Mouse (Mus musculus): Measurements from ENCODE around the gene Gm266.
"Not testable (repeated sequence)": the region's sequence is repeated elsewhere in the genome, so short reads cannot be mapped to it uniquely, and the experiment has no call there.

Gm266 gene

DNA sequence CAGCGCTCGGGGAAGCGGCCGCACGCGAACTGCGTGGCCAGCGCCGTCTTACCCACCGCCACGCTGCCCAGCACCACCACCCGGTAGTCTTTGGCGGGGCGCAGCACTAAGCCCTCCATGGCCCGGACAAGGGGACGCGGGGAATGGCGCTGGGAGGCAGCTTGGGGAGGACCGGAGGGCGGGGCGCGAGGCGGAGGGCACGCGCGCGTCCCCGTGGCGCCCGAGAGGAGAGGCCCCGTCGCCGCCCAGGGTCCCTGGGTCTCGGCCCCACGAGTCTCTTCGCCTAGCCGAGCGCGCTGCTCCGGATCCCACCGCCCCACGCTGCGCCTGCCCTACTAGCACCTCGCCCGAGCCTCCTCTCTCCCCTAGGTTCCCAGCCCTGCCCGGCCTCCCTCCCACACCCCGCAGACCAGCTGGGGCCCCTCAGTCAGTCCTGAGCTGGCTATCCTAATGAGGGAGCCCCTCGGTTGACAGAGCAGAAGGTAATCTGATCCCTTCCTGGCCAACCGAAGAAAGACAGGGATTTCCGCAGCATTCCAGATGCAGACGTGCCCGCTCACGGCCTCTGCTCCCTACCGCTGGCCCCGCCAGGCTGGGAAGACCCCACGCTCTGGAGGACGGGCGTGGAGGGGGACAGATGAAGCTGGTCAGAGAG is at the start of gene Gm266:
TSS of gene Gm266 (minus strand) at position 172 of the 655 bp plus-strand sequence.
- DNase-seq (ENCODE audit: extremely low spot score), result peak; percentile 83

- no peak for DNase-seq (ENCODE audit: extremely low spot score)
Observed at GRCm38 (mm10) chr12:111535281-111535680, 49.7 kb upstream of the Gm266 start.

DNA sequence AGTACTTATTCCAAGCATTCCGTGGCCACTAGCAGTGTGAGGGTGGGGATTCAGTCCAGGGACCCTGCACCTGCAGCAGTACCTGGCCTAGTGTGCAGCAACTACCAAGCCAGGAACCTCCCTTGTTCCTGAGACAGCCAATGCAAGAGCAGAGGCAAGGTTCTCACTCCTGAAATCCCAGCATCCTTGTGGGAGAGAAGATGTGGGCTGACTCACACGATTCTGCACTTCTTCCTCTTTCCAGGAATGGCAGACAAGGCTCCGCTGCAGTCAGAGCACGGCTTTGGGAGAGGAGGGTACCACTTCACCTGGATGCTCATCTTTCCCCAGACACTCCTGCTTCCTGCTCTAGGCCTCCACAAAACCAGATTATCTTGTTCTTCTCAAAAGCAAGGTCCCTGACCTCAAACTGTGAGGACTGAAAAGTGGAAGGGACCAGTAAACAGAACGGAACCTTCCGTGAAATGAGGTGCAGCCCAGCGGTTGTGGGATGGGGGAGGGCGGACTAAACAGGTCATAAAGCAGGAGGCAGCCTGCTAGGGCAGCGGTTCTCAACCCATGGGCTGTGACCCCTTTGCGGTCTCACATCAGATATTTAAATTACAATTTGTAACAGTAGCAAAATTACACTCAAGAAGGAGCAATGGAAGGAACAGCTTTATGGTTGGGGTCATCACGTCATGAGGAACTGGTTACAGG is 47.6 kb upstream of the Gm266 start:
- no peak for DNase-seq (ENCODE audit: extremely low spot score)

DNA sequence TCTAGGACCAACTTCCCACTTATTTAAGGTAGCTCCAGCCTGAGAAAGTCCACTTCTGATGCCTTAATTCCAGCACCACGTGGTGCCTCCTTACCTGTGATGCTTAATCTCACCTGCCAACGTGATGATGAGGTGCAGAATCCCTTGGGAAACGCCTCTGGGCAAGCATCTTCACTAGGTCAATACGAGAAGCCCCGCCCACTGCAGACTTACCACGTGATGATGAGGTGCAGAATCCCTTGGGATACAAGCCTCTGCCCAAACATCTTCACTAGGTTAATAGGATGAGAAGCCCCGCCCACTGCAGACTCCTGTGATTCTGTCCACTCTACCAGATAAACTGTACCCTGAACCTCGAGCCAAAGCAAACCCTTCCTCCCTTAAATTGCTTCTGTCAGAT is 43.6 kb upstream of the Gm266 start:
- DNase-seq (ENCODE audit: extremely low spot score), result no peak

- DNase-seq (ENCODE audit: extremely low spot score), result no peak
Observed at GRCm38 (mm10) chr12:111527643-111528281, 42.1 kb upstream of the Gm266 start.

- no peak for DNase-seq (ENCODE audit: extremely low spot score)
Observed at GRCm38 (mm10) chr12:111524883-111525282, 39.3 kb upstream of the Gm266 start.

GRCm38 (mm10) chr12:111524469-111524868 is 38.8 kb upstream of the Gm266 start:
- DNase-seq (ENCODE audit: extremely low spot score), result no peak

GRCm38 (mm10) chr12:111520994-111521393 is 35.4 kb upstream of the Gm266 start:
- no peak for DNase-seq (ENCODE audit: extremely low spot score)

GRCm38 (mm10) chr12:111519821-111520220 is 34.2 kb upstream of the Gm266 start:
- DNase-seq (ENCODE audit: extremely low spot score), result no peak

GRCm38 (mm10) chr12:111518391-111518790 is 32.8 kb upstream of the Gm266 start:
- no peak for DNase-seq (ENCODE audit: extremely low spot score)

DNA sequence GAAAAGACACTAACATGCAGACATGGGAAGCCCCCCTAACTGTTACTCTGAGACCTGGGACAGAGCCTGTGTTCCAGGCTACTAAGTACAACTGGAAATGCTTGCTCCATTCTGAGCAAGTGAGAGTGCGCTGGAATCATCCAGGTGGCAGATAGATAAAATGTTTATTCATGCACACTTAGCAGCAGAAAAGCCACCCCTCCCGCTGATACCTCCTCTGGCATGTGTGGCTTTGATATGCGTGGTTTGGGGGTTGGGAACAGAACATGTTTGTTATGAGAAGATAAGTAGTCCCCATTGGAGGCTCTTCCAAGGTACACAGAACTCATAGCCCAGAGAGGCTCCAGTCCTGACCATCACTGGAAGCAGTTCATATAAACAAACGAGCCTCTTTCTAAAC is 32.3 kb upstream of the Gm266 start:
- no peak for DNase-seq (ENCODE audit: extremely low spot score)

DNA sequence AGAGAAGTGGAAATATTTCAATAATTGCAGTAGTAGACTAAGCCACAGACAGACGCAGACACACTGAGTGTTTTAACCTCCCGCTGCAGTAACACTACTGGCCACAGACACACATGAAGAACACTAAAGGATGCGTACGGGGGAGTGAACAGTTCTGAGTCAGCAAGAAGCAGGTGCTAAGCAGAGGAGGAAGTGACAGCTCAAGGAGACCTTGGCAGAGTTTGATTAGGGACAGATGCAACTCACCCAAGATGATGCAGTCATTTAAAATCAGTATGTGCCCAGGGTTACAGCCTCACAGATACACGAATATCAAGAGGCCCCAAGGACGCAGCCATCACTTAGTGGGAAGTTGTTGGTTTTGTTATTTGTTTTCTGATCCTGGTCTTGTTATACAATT is 31.2 kb upstream of the Gm266 start:
- no peak for DNase-seq (ENCODE audit: extremely low spot score)

DNA sequence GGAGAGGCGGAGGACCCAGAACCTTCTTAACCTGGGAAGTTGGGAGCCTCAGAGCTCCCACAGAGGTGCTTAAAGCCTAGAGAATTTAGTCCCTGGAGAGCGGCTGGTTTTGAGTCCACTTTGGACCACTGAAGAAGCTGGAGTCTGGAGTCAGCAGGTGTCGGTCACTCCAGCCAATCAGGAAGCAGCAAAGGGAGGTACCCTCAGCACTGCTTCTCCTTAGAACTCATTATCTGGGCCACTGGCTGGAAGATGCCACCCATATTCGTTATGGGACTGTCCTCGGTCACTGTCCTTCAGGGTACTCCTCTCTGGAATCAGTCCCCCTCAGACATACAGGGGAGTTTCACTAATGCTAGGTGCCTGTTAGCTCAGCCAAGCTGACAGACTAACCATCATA is 30.3 kb upstream of the Gm266 start:
- no peak for DNase-seq (ENCODE audit: extremely low spot score)

DNA sequence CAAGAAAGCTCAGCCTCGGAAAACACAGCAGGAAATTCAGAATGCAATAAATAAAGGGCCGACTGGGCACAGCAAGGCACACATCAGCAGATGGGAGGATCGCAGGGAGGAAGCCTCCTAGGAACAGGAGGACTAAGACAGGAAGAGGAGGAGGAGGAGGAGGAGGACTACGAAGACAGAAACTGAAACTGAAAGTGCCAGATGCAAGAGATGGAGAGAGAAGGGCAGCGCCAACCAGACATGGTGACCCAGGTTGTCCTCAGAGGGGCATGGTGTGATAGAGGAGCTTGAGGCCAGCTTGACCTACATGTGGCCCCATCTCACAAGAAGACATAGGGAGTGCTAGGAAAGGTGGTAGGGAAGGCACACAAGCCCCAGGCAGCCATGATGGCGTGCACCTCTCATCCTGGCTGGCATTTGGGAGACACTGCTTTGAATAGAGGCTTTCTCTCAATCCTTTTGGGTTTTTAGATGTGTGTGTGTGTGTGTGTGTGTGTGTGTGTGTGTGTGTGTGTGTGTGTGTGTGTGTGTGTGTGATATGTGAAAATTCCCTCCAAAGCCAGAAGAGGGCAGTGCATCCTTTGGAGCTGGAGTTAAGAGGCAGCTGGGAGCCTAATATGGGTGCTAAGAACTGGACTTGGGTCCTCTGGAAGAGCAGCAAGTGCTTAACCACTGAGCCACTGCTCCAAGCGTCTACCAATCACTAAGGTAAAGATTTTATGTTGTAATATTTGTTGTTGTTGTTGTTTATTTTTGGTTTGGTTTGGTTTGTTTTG is 29.4 kb upstream of the Gm266 start:
- DNase-seq (ENCODE audit: extremely low spot score), result no peak

DNA sequence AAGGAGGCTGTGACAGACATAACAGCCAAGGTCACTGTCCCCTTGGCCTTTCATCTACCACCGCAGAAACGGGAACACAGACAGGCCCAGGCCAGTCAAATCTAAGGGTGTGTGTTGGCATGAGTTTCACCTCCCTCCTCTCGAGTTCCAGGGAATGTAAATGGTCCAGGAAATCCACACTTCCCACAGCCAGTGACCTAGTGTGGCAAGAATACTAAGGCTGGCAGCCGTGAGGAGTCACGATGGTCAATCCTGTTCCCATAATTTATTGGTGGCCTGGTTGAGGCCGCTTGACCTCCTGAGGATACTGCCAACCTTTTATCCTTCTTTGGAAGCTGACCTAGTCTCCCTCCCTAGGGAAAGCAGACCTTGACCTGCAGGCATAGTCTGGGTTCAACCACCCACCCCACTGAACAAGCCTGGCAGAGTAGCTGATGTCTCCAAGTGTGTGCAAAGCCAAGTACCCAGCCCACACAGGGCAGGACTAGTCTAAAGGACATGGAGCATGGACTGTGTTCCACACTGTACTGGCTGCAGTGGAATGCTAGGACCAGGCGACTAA is 28.7 kb upstream of the Gm266 start:
- DNase-seq (ENCODE audit: extremely low spot score), result no peak

- DNase-seq (ENCODE audit: extremely low spot score), result no peak
Observed at GRCm38 (mm10) chr12:111513673-111514072, 28.1 kb upstream of the Gm266 start.

DNA sequence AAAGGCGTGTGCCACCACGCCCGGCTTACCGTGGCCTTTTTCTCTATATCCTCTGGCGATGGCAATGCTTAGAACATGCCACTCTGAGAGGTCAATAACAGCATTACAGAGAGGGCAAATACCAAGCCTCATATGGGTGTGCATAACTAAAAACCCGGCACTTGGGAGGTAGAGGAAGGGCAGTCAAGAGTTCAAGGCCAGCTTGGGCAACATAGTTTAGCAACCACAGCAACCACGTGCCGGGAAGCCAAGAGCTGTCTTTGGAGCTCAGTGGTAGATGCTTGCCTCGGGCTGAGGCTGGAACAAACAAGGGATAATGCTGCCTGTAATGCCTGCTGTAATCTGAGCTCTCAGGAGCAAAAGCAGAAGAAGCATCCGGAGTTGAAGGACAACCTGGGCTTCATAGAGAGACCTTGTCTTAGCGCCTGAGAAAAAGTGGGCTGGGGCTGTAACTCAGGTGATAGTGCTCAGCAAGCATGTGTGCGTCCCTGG is 27.0 kb upstream of the Gm266 start:
- DNase-seq (ENCODE audit: extremely low spot score), result no peak

GRCm38 (mm10) chr12:111508438-111508837 is 22.8 kb upstream of the Gm266 start:
- not testable (repeated sequence) for DNase-seq (ENCODE audit: extremely low spot score)

DNA sequence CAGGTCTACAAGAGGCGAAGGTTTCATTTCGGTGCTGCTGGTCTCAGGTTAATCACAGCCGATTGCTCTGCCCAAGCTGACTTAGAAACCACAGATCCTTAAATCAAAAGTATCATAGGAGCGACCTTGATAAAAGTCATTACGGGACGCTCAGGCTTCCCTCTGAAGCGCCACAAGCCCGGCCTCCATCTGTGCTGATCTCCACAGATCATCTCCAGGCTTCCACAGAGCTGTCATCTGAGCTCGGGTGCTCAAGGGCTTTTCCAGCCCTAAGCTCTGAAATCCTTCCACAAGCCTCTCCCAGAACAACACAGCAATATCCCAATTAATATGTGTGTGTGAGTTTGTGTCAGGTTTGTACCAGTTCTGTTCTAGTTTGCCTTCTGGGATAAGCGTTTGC is 22.3 kb upstream of the Gm266 start:
- DNase-seq (ENCODE audit: extremely low spot score), result no peak

DNA sequence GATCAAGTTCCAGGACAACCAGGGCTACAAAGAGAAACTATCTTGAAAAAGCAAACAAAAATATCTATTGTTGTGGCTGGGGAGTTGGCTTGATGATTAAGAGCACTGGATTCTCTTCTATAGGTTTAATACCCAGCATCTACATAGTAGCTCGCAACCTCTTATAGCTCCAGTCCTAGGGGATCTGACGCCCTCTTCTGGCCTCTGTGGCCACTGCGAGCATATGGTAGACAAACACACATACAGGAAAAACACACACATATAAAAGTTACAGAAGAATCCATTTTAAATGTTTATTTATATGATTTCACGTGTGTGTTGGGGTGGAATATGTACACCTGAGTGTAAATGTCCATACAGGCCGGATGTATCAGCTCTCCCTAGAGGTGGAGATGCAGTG is 21.4 kb upstream of the Gm266 start:
- no peak for DNase-seq (ENCODE audit: extremely low spot score)

GRCm38 (mm10) chr12:111504904-111505303 is 19.3 kb upstream of the Gm266 start:
- DNase-seq (ENCODE audit: extremely low spot score), result peak; percentile 85

DNA sequence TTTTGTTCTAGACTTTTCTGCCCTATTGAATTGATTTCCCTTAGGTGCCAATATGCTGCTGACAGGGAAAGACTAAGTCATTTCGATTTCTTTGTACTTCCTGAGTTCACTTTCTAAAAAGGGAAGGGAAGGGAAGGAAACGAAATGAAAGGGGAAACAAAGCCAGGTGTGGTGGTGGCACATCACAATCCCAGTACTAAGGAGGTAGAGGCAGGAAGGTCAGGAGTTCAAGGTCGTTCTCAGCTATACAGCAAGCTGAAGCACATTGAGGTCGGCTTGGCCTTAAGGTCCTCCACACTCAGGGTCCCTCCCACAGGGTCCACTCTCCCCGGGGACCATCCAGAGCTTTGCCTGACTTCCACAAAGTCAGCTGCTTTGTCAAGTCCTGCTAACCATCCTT is 17.9 kb upstream of the Gm266 start:
- DNase-seq (ENCODE audit: extremely low spot score), result no peak

Data from embryo, embryonic 9.5 days (tissue).